Mouse (Mus musculus): Measurements from ENCODE around the gene Eva1c. TPM values are rescaled to one million over a fixed set of nuclear protein-coding genes. Genes with fewer than 3 reads are reported as not detected.

Eva1c gene
- total and polyA plus RNA-seq, 3 experiments, result not detected

DNA sequence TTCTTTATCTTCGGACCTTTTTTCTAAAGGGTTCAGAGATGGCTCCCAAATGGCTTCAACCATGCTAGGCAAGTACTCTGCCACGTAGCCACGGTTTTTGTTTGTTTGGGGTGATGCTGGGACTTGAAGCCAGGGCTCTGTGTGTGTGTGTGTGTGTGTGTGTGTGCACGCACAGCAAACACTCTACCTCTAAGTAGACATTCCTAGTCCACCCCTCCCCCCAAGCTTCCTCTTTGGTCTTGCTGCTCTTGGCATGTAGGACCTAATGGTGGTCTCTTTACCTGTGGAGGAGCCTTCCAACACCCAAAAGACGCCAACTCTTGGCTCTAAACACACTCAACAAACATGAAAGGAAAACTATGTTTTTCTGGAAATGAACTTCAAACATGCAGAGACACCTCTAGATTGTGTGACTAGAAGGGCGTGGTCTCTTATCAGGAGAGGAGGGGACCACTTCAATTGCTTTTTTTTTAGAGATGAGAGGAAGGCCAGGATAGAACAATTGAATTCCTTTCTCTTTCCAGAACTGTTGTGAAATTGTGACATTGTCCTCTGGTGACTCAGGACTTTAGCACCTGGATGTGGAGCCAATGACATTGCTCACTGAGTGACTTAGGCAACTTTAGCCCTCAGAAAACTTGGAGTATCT, 30.2 kb downstream of the Eva1c start:
- Histone ChIP-seq H3K36me3 (replicated peaks in 1 of 2; ENCODE audit: control insufficient read depth in 1 of 2, insufficient read depth in 1 of 2, low read length in 1 of 2) (no peaks in the 10 kb centered on the region), H3K4me2 (ENCODE audit: insufficient read depth, low read depth, poor library complexity, severe bottlenecking) (no peak overlapping the region), H3K4me1 (ENCODE audit: control insufficient read depth in 1 of 2, insufficient read depth in 2 of 2) (peaks cover 0 to 3% of the 10 kb centered on the region in 2 experiments; a peak in 2 of 4 replicates), H3K4me3 (replicated peaks in 1 of 3; ENCODE audit: low read depth in 2 of 3, low read length in 2 of 3, poor library complexity in 1 of 3) (no peak overlapping the region), H3K9me3 (replicated peaks; ENCODE audit: low read length) (no peaks in the 10 kb centered on the region), H3K27ac (ENCODE audit: insufficient read depth, low read depth) (no peak overlapping the region), H3K27me3 (replicated peaks) (peaks cover 74% of the 10 kb centered on the region), H3K9ac (ENCODE audit: insufficient read depth, low read depth) (no peak overlapping the region), H3K79me2 (replicated peaks; ENCODE audit: control insufficient read depth, extremely low read depth, insufficient read depth, poor library complexity, severe bottlenecking) (no peaks in the 10 kb centered on the region)
- no peak for TF ChIP-seq USF1 (IDR thresholded peaks at IDR 0.05; ENCODE audit: low read depth, low read length)
- no peak for TF ChIP-seq USF2 (conservative IDR thresholded peaks at IDR 0.05; ENCODE audit: low read depth, low read length)
- no peak for TF ChIP-seq ZC3H11A (IDR thresholded peaks at IDR 0.05; ENCODE audit: low read depth, low read length)
- TF ChIP-seq MAFK (IDR thresholded peaks at IDR 0.05; ENCODE audit: insufficient replicate concordance, low read length), result no peak
- TF ChIP-seq TCF12 (IDR thresholded peaks at IDR 0.05; ENCODE audit: low read depth, low read length), result no peak
- no peak for TF ChIP-seq MAX (IDR thresholded peaks at IDR 0.05; ENCODE audit: low read length)
- TF ChIP-seq RAD21 (IDR thresholded peaks at IDR 0.05; ENCODE audit: low read depth, low read length), result no peak
- no peak for TF ChIP-seq CHD1 (IDR thresholded peaks at IDR 0.05; ENCODE audit: low read depth, low read length)
- TF ChIP-seq MEF2A (IDR thresholded peaks at IDR 0.05; ENCODE audit: borderline replicate concordance, low read depth, low read length), result no peak
- TF ChIP-seq ZMIZ1 (IDR thresholded peaks at IDR 0.05; ENCODE audit: low read depth, low read length), result no peak
- TF ChIP-seq RCOR1 (conservative IDR thresholded peaks at IDR 0.05; ENCODE audit: low read depth, low read length), result no peak
- no peak for TF ChIP-seq ELF1 (IDR thresholded peaks at IDR 0.05; ENCODE audit: low read depth, low read length)
- no peak for TF ChIP-seq JUN (IDR thresholded peaks at IDR 0.05; ENCODE audit: insufficient read depth, low read depth, low read length)
- TF ChIP-seq GABPA (IDR thresholded peaks at IDR 0.05; ENCODE audit: insufficient replicate concordance, low read depth, low read length), result no peak
- dilution Hi-C loops (cut with MboI; ENCODE audit: extremely low pct_ligation_motif_present, extremely low pct_unique_long_range_greater_than_20kb, low sequenced_read_pairs), result no loop called here
- DNase-seq (ENCODE audit: extremely low read depth), result no peak
- in situ Hi-C loops (cut with MboI; ENCODE audit: low pct_ligation_motif_present, low pct_unique_long_range_greater_than_20kb, low sequenced_read_pairs), result no loop called here

DNA sequence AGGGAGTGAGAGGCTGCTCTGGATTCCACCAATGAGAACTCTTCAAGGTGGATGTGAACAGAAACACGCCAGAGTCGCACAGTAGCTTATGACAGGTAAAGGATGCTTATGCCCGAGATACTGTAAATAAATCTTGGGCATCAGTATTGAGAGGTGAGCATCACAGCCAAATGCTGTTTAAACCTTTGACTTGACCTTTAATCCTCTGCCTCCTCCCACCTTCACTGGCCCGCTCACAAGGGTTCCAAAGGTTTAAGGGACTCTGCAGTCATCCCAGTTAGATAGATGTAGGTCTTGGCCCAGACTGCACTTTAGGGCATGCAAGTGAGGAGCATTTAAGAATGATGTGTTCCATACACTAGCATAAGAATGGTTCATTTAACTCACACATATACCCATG, 31.7 kb downstream of the Eva1c start:
- Histone ChIP-seq H3K9ac (ENCODE audit: insufficient read depth, low read depth) (no peak overlapping the region), H3K27ac (ENCODE audit: insufficient read depth, low read depth) (no peak overlapping the region), H3K4me1 (ENCODE audit: control insufficient read depth in 1 of 2, insufficient read depth in 2 of 2) (peaks cover 0 to 3% of the 10 kb centered on the region in 2 experiments; a peak in 2 of 4 replicates), H3K27me3 (replicated peaks) (peaks cover 79% of the 10 kb centered on the region), H3K36me3 (replicated peaks in 1 of 2; ENCODE audit: control insufficient read depth in 1 of 2, insufficient read depth in 1 of 2, low read length in 1 of 2) (no peaks in the 10 kb centered on the region), H3K79me2 (replicated peaks; ENCODE audit: control insufficient read depth, extremely low read depth, insufficient read depth, poor library complexity, severe bottlenecking) (no peaks in the 10 kb centered on the region), H3K4me3 (replicated peaks in 1 of 3; ENCODE audit: low read depth in 2 of 3, low read length in 2 of 3, poor library complexity in 1 of 3) (no peak overlapping the region), H3K9me3 (replicated peaks; ENCODE audit: low read length) (no peaks in the 10 kb centered on the region), H3K4me2 (ENCODE audit: insufficient read depth, low read depth, poor library complexity, severe bottlenecking) (no peak overlapping the region)
- in situ Hi-C loops (cut with MboI; ENCODE audit: low pct_ligation_motif_present, low pct_unique_long_range_greater_than_20kb, low sequenced_read_pairs) (no loop called here), dilution Hi-C loops (cut with MboI; ENCODE audit: extremely low pct_ligation_motif_present, extremely low pct_unique_long_range_greater_than_20kb, low sequenced_read_pairs) (no loop called here)
- no peak for DNase-seq (ENCODE audit: extremely low read depth)
- TF ChIP-seq CHD2 (IDR thresholded peaks at IDR 0.05; ENCODE audit: low read length) (no peak), POLR2A (IDR thresholded peaks at IDR 0.05; ENCODE audit: low read depth, low read length) (no peak), ZC3H11A (IDR thresholded peaks at IDR 0.05; ENCODE audit: low read depth, low read length) (no peak), NELFE (IDR thresholded peaks at IDR 0.05; ENCODE audit: low read depth, low read length) (no peak), IRF4 (IDR thresholded peaks at IDR 0.05; ENCODE audit: low read depth, low read length) (no peak)
